Mouse (Mus musculus): ENCODE measurements around the gene Gtf3c3. TPM values are rescaled to one million over a fixed set of nuclear protein-coding genes. Genes with fewer than 3 reads are reported as not detected.

Gene Gtf3c3
- 4.5 and 4.7 TPM in 2 replicates for polyA plus RNA-seq (2012; rRNA removed)

DNA sequence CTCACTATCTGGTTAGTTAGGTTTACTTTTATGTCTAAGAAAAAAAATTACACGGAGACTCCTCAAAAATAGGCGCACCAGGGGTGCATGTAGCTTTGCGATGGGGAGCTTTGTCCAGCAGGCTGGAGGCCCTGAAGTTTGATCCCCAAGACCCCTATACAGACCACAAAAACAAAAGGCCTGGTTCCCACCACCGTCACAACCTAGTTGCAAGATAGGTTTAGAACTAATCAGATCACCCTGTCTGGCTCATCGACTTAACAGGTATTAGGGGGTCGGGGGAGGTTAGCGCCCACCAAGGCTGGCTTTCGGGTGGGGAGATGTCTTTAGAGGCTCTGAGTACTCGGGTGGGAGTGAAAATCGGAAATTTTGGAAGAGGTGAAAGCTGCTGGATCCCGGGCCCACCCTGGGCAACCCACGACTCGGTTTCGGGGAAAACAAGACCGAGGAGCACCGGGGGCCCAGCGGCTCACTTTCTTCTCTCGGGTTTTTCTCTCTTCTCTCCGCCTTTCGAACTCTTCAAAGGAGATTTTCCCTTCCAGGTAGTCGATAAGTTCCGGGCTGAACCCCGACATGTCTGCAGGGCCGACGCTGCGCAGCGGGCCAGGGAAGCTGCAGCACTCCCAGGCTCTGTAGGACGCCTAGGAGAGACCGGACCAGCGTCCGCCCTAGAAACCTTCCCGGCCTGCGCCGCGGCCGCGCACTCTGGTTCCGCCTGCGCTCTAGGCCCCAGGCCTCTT is at the start of gene Gtf3c3:
TSS of gene Gtf3c3 (minus strand) at position 632 of the 740 bp plus-strand sequence.

Other genes starting within 250 kb of the Gtf3c3 start
- gene Hecw2, start 243.8 kb downstream of the Gtf3c3 start, polyA plus RNA-seq (2012; rRNA removed), result 0.21 and 0.23 TPM in 2 replicates
- gene Ccdc150, start 188.3 kb downstream of the Gtf3c3 start, polyA plus RNA-seq (2012; rRNA removed), result 0.24 and 0.28 TPM in 2 replicates
- 0.34 and 0.44 TPM in 2 replicates for gene Pgap1, start 118.7 kb upstream of the Gtf3c3 start, polyA plus RNA-seq (2012; rRNA removed)

All from liver, embryonic 14 days (tissue).